ENCODE assay signal across 7 mouse cellular contexts in the genomic region with DNA sequence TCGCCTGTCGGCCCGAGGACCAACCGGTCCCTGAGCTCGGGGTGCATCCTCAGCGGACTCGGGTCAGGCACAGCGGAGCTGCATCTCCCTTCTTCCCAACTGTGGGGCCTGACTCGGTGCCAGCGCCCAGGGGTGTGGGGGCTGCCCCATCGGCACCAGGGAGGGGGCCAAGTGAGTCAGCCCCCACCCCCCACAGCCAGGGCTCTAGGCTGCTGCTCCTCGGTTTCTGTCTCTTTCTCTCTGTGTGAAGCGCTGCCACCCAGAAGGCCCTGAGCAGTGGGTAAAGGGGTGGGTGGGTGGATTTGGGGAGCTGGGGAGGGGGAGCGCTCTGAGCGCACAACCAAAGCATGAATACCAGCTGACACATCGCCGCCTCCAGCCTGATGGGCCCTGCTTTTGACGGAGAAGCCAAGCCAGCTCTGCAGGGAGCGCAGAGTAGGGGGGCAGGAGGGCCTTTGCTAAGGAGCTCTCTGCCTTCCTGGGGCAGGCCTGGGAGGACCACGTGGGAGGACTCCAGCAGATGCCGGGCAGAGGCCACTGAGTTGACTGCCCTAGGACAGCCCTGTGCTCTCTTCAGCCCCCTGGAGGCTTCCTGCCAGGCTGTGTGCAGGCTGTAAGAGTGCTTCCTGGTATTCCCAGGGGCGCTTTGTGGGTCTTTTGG. TPM values are rescaled to one million over a fixed set of nuclear protein-coding genes. Genes with fewer than 3 reads are reported as not detected.
DNase-seq lines count a peak whose midpoint lies in the region; ATAC-seq and TF ChIP-seq lines count a peak whose summit lies in the region.

No protein-coding gene starts in this region.

- WGBS in embryonic facial prominence, embryonic 15.5 days = 2% methylated on average over 21 of the region's 22 CpGs
- WGBS in hindbrain, embryonic 12.5 days = 1% methylated on average over 22 of the region's 22 CpGs

- H3K9me3 ChIP-seq in CH12.LX (replicated peaks; ENCODE audit: low read length) = no peaks in the 10 kb centered on the region
- H3K9me3 ChIP-seq in embryonic facial prominence, embryonic 15.5 days (replicated peaks) = no peaks in the 10 kb centered on the region
- no peaks in the 10 kb centered on the region for H3K9me3 ChIP-seq in hindbrain, embryonic 12.5 days (replicated peaks)

- peaks cover 95% of the 10 kb centered on the region for H3K27me3 ChIP-seq in CH12.LX (replicated peaks)
- peaks cover 85% of the 10 kb centered on the region for H3K27me3 ChIP-seq in embryonic facial prominence, embryonic 15.5 days
- H3K27me3 ChIP-seq in hindbrain, embryonic 12.5 days = peaks cover 45% of the 10 kb centered on the region

- peak in 1 of 2 experiments; percentile 25; a peak in 1 of 4 replicates for TF ChIP-seq CTCF in CH12.LX (conservative IDR thresholded peaks at IDR 0.05 in 1 of 2, IDR thresholded peaks at IDR 0.05 in 1 of 2; ENCODE audit: low read depth in 2 of 2, low read length in 2 of 2)

- H3K9ac ChIP-seq in CH12.LX (ENCODE audit: insufficient read depth, low read depth) = peak overlapping the region; percentile 53; the same call in 1 of the 2 replicates
- H3K9ac ChIP-seq in embryonic facial prominence, embryonic 15.5 days = 0 out of 2 replicates have a peak overlapping the region, but pooled peaks have one; percentile 54
- H3K9ac ChIP-seq in hindbrain, embryonic 12.5 days = peak overlapping the region; percentile 72

- DNase-seq in CH12.LX (ENCODE audit: extremely low read depth) = no peak
- peak; percentile 16 for DNase-seq in MEL-GATA-1-ER (ENCODE audit: extremely low read depth, low read depth)
- DNase-seq in layer of hippocampus, postnatal 36 days = peak; percentile 72 to 79
- DNase-seq in lung, postnatal 25 days (ENCODE audit: low spot score) = peak; percentile 43
- DNase-seq in right cerebral cortex, postnatal 25 days = peak; percentile 74

- H3K27ac ChIP-seq in CH12.LX (ENCODE audit: insufficient read depth, low read depth) = no peak overlapping the region
- H3K27ac ChIP-seq in embryonic facial prominence, embryonic 15.5 days (replicated peaks) = no peak overlapping the region
- peak overlapping the region; percentile 50 for H3K27ac ChIP-seq in hindbrain, embryonic 12.5 days

- peaks cover 4 to 19% of the 10 kb centered on the region in 2 experiments; a peak in 3 of 4 replicates for H3K4me1 ChIP-seq in CH12.LX (ENCODE audit: control insufficient read depth in 1 of 2, insufficient read depth in 2 of 2)
- H3K4me1 ChIP-seq in embryonic facial prominence, embryonic 15.5 days = peaks cover 36% of the 10 kb centered on the region
- peaks cover 63% of the 10 kb centered on the region for H3K4me1 ChIP-seq in hindbrain, embryonic 12.5 days

- H3K79me2 ChIP-seq in CH12.LX (replicated peaks; ENCODE audit: control insufficient read depth, extremely low read depth, insufficient read depth, poor library complexity, severe bottlenecking) = no peaks in the 10 kb centered on the region

- peak overlapping the region in 1 of 3 experiments; percentile 60 for H3K4me3 ChIP-seq in CH12.LX (replicated peaks in 1 of 3; ENCODE audit: low read depth in 2 of 3, low read length in 2 of 3, poor library complexity in 1 of 3)
- peak overlapping the region; percentile 64 for H3K4me3 ChIP-seq in embryonic facial prominence, embryonic 15.5 days (replicated peaks)
- peak overlapping the region; percentile 61 for H3K4me3 ChIP-seq in hindbrain, embryonic 12.5 days

- 0 out of 2 replicates have a peak, but pooled peaks have one; percentile 25 for ATAC-seq in embryonic facial prominence, embryonic 15.5 days (ENCODE audit: insufficient number of reproducible peaks, low FRiP score, low TSS enrichment, low read depth)
- peak; percentile 59 for ATAC-seq in hindbrain, embryonic 12.5 days (ENCODE audit: low FRiP score)

- H3K36me3 ChIP-seq in CH12.LX (replicated peaks in 1 of 2; ENCODE audit: control insufficient read depth in 1 of 2, insufficient read depth in 1 of 2, low read length in 1 of 2) = no peaks in the 10 kb centered on the region
- H3K36me3 ChIP-seq in embryonic facial prominence, embryonic 15.5 days = no peaks in the 10 kb centered on the region
- no peaks in the 10 kb centered on the region for H3K36me3 ChIP-seq in hindbrain, embryonic 12.5 days

- no peak; the same call in 1 of the 2 replicates for TF ChIP-seq POLR2A in CH12.LX (IDR thresholded peaks at IDR 0.05; ENCODE audit: low read depth, low read length)

- TF ChIP-seq EP300 in CH12.LX (IDR thresholded peaks at IDR 0.05; ENCODE audit: low read length) = no peak

- H3K4me2 ChIP-seq in CH12.LX (ENCODE audit: insufficient read depth, low read depth, poor library complexity, severe bottlenecking) = peak overlapping the region; percentile 60; the same call in 1 of the 2 replicates
- H3K4me2 ChIP-seq in embryonic facial prominence, embryonic 15.5 days (replicated peaks) = peak overlapping the region; percentile 100
- peak overlapping the region; percentile 99 for H3K4me2 ChIP-seq in hindbrain, embryonic 12.5 days (replicated peaks)

- no peak for TF ChIP-seq RAD21 in CH12.LX (IDR thresholded peaks at IDR 0.05; ENCODE audit: low read depth, low read length)

- in situ Hi-C loops in CH12.LX (cut with MboI; ENCODE audit: low pct_ligation_motif_present, low pct_unique_long_range_greater_than_20kb, low sequenced_read_pairs) = no loop called here

- dilution Hi-C loops in CH12.LX (cut with MboI; ENCODE audit: extremely low pct_ligation_motif_present, extremely low pct_unique_long_range_greater_than_20kb, low sequenced_read_pairs) = no loop called here

TF ChIP-seq in CH12.LX, 34 proteins besides CTCF, POLR2A, EP300 and RAD21:
- TF ChIP-seq NELFE (IDR thresholded peaks at IDR 0.05; ENCODE audit: low read depth, low read length) (no peak), BHLHE40 (IDR thresholded peaks at IDR 0.05; ENCODE audit: low read depth, low read length) (no peak), UBTF (IDR thresholded peaks at IDR 0.05; ENCODE audit: low read depth, low read length) (no peak), ZNF384 (IDR thresholded peaks at IDR 0.05; ENCODE audit: low read depth, low read length) (no peak), IRF4 (IDR thresholded peaks at IDR 0.05; ENCODE audit: low read depth, low read length) (no peak), MEF2A (IDR thresholded peaks at IDR 0.05; ENCODE audit: borderline replicate concordance, low read depth, low read length) (no peak), JUND (conservative IDR thresholded peaks at IDR 0.05; ENCODE audit: low read depth, low read length) (no peak), E2F4 (IDR thresholded peaks at IDR 0.05; ENCODE audit: insufficient replicate concordance, low read depth, low read length) (no peak), JUN (IDR thresholded peaks at IDR 0.05; ENCODE audit: insufficient read depth, low read depth, low read length) (no peak), POLR2AphosphoS2 (IDR thresholded peaks at IDR 0.05; ENCODE audit: low read depth, low read length) (no peak)

RNA-seq across cellular contexts. Expression of gene Ntng2, which starts 0.5 kb away (rescaled TPM):
- total RNA-seq in CH12.LX (2012; rRNA removed) = 1.3 and 3.8 TPM in 2 replicates
- total RNA-seq in CH12.LX (2014; rRNA removed) = not detected in 2 replicates
- 0.50 and 0.53 TPM in 2 replicates for polyA plus RNA-seq in CH12.LX (2012; ENCODE audit: insufficient read length, low read depth)
- polyA plus RNA-seq in embryonic facial prominence, embryonic 15.5 days (2015; fragmentation: Nextera tagmentation; extraction: Ambion mirVana) = 0.88 and 1.2 TPM in 2 replicates
- 2.6 and 3.1 TPM in 2 replicates for polyA plus RNA-seq in hindbrain, embryonic 12.5 days (2016; fragmentation: Nextera tagmentation; extraction: Ambion mirVana)
- total RNA-seq in layer of hippocampus, postnatal 36 days (2021) = 100 to 1,000 TPM; 100 to 101 TPM
